Mouse (Mus musculus) right cerebral cortex, postnatal 14 days (tissue): Measurements from ENCODE around the gene Rassf1.
A peak's percentile ranks its signal among the peaks of the same experiment; 100 is the strongest.

Source experiments
- DNase-seq: peaks from one replicate; pipeline ENCODE4 v3.0.0; 2022

The Rassf1 gene

GRCm38 (mm10) chr9:107551117-107551889 is at the start of gene Rassf1:
Rassf1 (plus strand) TSS chr9:107551555.
- no peak for DNase-seq

- no peak for DNase-seq
These were observed 49.1 kb upstream of the Rassf1 start for GRCm38 (mm10) chr9:107502131-107502846.

GRCm38 (mm10) chr9:107504662-107505537 is 46.5 kb upstream of the Rassf1 start:
- DNase-seq = no peak

GRCm38 (mm10) chr9:107508266-107508665 is 43.1 kb upstream of the Rassf1 start:
- peak; percentile 71 for DNase-seq

GRCm38 (mm10) chr9:107510384-107511100 is 40.8 kb upstream of the Rassf1 start:
- DNase-seq = no peak

GRCm38 (mm10) chr9:107511436-107511835 is 39.9 kb upstream of the Rassf1 start:
- DNase-seq = no peak

- DNase-seq = no peak
These were observed 39.0 kb upstream of the Rassf1 start for GRCm38 (mm10) chr9:107512326-107512725.

GRCm38 (mm10) chr9:107514303-107514955 is 36.9 kb upstream of the Rassf1 start:
- DNase-seq = peak; percentile 90

- no peak for DNase-seq
These were observed 31.0 kb upstream of the Rassf1 start for GRCm38 (mm10) chr9:107520331-107520730.

GRCm38 (mm10) chr9:107521190-107521589 is 30.2 kb upstream of the Rassf1 start:
- DNase-seq = no peak

GRCm38 (mm10) chr9:107521711-107522399 is 29.5 kb upstream of the Rassf1 start:
- DNase-seq = no peak

- no peak for DNase-seq
These were observed 29.0 kb upstream of the Rassf1 start for GRCm38 (mm10) chr9:107522400-107522711.

- peak; percentile 75 for DNase-seq
These were observed 24.9 kb upstream of the Rassf1 start for GRCm38 (mm10) chr9:107526198-107527026.

- DNase-seq = peak; percentile 88
These were observed 17.5 kb upstream of the Rassf1 start, which contains the start of gene Tmem115 for GRCm38 (mm10) chr9:107533791-107534407. Tmem115 (plus strand) TSS chr9:107533945.

GRCm38 (mm10) chr9:107534408-107535202 is 16.8 kb upstream of the Rassf1 start:
- DNase-seq = no peak

- DNase-seq = no peak
These were observed 13.1 kb upstream of the Rassf1 start for GRCm38 (mm10) chr9:107538231-107538630.

GRCm38 (mm10) chr9:107538711-107539110 is 12.6 kb upstream of the Rassf1 start:
- DNase-seq = no peak

- DNase-seq = no peak
These were observed 11.4 kb upstream of the Rassf1 start for GRCm38 (mm10) chr9:107539940-107540339.

GRCm38 (mm10) chr9:107540420-107540819 is 10.9 kb upstream of the Rassf1 start:
- no peak for DNase-seq
